Mouse (Mus musculus): Measurements from ENCODE around the gene Zfp217.

DNA sequence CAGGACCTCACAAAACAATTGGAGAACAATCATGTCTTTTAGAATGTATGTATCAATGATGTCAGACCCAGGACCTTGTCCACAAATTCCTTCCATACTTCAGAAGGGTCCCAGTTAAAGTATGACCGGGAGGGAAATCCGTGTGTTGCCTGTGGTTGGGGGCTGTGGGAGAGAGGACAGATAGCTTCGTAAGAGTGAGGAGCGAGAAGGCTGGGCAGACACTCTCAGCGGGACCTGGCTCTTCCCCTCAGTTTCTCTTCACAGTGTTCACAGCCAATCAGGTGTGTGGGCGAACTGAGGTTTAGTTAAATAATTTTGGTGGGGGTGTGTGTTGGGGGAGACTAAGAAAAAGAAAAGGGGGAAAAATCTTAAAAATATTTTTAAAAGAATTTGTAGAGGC is 34.0 kb upstream of the Zfp217 start:
- no peak for TF ChIP-seq CTCF (IDR thresholded peaks at IDR 0.05; ENCODE audit: extremely low read depth, insufficient read depth, low read length)
- TF ChIP-seq POLR2A (IDR thresholded peaks at IDR 0.05; ENCODE audit: extremely low read depth, insufficient read depth, low read length) = no peak

All from cortical plate, adult 2 months (tissue).